Mouse (Mus musculus) liver, postnatal 0 days (tissue): ENCODE measurements at regions not wholly inside any gene's neighbourhood (a gene's known extent, or its start where the extent isn't known, plus 50 kb on each side); places are given as distances from the start of the nearest gene placed in this dataset.

Source experiments
- CTCF ChIP-seq: sonication (generic); IDR thresholded peaks from 2 replicates; pipeline ENCODE4 v1.5.1; 2016; ENCODE audit warnings: antibody characterized with exemption, low read depth
- EP300 ChIP-seq: IDR thresholded peaks from 2 replicates; pipeline ENCODE4 v1.6.1; 2016; ENCODE audit warnings: antibody characterized with exemption, low read depth, mild to moderate bottlenecking

DNA sequence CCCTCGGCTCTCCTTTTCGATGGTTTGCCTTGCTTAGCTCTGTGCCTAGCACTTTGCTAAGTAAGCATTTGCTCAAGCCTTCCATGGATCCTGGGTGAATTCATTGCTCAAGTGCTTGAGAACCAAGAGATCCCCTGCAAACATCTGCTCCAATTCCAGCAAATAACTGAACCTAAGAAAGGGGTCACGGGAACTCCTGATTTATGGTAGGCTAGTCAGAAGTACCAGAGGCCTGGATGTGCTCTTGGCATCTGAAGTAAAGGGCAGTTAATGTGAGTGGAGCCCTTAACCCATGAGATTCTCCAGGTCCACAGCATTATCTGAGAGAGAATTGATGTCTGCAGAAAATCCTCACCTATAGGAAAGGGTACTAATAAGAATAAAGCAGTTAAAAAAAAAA, 69.4 kb upstream of the Usp27x start:
- no peak for TF ChIP-seq CTCF
- TF ChIP-seq EP300, result no peak
